Mouse (Mus musculus) retina, postnatal 1 day (tissue): ENCODE measurements around the gene Rbms3.

Experiments
- DNase-seq: peaks from one replicate; pipeline ENCODE4 v3.0.0-alpha.2; 2012

Rbms3 gene

DNA sequence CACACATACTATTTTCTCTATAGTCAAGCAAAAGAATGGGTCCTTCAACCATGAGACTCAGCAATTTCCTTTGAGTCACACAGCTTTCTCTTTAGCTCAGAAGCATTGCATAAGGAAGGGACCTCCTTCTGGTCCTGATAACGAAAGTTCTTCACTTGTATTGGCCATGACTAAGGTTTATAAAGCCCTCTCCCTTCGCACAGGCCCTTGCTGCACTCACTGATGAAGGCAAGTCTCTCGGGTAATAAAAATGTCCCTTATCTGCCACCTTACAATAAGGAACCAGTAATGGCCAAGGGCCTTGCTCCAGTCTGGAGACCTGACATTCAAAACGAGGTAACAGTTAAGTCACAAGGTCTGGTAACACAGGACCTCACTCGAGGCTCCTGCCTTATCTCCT is 905.1 kb downstream of the Rbms3 start:
- no peak for DNase-seq

DNA sequence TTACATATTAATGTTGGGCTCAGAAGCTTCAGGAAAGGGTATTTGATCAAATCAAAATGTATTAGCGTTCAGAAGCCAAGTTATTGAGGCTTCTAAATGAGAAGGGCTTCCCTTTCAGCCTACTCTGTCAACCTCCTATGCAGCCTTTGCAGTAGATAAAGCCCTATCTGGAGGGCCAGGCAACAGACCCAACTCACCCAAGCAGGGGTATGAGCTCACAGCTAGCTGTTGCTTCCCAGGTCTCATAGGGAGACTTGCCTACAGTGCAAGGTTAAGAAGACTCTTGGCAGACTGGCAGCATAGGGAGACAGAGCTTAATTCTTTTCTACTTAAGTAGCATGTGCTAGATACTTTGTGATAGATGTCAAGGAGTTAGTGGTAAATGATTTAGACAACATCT is 926.6 kb downstream of the Rbms3 start:
- DNase-seq: no peak

DNA sequence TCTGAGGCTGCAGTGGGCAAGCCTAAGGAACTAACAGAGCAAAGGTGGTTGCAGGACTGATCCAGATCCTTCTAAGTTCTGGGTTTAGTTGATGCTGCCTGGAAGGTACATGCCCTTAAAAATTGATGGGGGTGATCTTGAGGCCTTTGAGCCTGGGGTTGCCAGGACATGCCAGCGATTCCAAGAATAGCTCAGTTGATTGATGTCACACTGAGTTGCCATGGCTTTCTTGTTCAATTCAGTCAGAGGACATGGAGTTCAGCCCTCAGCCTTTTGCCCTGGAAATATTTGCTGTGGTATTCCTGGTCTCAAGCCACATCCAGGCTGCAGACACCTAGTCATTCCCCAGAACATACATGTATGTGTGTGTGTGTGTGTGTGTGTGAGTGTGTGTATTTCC is 927.1 kb downstream of the Rbms3 start:
- DNase-seq: no peak

DNA sequence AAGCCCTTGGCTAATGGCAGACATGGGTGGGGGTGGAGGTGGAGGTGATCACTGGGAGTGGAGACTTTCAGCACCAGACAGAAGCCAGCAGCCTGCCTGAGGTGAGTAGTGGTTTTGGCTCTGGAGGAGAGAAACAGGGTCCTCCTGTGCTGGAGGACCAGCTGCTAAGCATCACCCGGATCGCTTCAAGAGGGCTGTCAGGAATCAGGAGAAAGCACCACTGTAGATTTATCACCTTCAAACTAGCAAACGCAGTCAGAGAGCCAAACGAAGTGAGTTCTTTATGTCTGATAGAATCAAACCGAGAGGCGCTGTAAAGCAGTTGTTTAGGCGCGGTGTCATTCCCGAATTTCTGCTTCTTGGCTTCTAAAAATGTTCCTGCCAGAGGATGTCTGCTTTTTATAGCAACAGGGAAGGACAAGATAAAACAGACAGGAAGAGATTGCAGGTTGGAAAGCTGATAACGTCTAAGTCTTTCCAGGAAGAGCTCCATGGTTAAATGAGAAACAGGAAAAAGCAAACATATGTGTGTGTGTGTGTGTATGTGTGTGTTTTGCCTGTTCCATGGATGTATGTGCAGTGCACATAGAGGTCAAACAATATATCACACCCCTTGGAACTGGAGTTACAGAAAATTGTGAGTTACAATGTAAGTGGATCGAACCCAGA is 928.1 kb downstream of the Rbms3 start:
- DNase-seq: no peak

DNA sequence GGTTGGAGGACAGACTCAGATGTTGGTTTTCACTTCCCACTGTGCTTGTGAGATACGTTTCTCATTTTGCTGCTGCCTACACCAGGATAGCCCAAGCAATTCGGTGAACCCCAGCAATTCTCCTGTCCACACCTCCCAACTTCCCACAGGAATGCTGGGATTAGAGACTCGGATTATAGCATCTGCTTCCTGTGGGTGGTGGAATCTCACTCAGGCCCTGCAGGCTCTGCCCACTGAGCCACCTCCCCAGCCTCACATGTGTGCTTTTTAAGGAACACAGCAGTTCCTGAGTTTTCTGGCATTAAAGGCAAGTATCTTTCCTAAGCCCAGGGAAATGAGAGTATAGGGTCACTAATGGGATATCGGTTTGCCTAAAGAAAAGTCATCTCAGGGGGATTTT is 941.1 kb downstream of the Rbms3 start:
- no peak for DNase-seq

DNA sequence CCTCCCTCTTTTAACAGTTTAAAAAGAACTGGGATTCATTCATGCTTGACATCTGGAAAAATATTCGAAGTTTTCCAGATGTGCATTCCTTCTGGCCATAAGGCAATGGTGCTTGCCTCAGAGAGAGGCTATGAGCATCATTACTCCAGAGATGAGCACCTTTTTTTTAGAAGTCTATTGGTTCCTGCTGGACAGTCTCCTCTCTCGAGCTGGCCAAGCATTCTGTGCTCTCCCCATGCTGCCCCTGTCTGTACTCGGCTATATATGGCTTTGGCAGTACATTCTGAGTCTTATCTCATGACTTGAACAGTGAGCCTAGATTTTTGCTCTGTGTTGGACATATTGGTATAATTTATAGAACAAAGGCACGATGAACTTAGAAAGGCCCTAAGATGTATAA is 952.6 kb downstream of the Rbms3 start:
- DNase-seq: no peak

DNA sequence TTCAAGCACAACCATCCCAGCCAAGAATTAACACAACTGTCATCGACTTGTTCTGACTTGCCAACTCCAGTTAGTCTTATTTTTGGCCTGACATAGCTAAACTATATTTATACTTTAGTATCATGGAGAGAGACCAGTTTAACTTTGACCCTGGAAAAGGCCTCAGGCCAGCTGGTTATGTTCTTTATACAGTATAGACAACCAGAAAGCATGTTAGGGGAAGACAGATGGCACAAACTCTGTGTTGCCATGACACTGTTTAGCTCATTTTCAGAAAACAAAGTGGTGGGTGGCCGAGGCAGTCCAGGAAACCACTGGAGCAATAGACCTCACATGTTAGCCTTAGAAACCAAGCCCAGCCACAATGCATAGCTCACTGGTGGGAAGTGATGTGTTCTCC is 953.3 kb downstream of the Rbms3 start:
- peak; percentile 14 for DNase-seq

DNA sequence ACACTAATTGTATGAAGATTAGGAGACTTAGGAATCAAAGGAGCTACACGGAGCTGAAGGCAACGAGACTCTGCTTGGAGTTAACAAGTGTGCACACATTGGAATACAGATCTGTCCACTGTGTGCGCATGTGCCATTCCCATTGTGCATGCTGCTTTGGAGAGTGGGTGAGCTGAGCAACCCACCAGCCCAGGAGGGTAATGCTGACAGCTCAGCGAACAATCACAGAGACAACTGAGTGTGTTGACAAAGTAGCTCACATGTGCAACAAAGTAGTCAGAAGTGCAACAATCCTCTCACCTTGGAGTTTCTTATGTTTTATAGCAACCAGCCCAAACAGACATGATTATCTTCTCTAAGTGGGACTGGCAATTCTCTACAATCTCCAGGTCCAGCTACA is 955.5 kb downstream of the Rbms3 start:
- no peak for DNase-seq

DNA sequence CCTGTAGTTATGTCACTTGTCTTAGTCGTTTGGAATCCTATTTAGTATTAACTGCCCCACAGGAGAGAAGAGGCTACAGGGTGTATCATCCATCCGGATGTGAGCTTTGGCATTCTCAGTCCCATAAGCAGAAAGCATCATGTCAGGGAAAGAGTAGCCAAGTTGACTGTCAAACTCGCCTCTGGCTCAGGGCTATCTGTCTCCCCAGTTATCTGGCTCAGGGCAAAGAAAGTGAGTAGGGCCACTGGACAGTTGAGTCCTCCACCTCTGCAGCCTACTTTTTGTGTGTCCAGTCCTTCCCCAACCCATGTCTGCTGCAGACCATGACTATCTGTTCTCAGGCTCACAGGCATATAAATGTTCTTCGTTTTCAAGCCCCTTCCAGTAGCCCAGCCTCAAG is 968.7 kb downstream of the Rbms3 start:
- no peak for DNase-seq

DNA sequence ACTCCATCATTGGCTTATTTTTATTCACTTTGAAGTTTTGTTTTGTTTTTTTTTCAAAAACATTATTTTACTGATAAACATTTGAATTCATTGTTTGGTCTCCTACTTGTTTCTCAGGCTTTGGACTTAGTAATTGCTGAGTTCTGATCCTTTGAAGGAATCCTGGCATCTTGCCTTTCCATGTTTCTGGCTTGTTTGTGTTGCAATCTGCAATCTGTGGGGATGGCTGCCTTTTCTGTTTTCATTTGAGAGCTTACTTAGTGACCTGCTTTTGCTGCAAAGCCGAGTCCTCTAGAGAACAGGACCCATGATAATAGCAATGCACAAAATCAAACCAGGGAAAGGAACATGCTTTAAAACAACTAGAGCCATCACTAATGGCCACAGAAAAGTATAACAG is 969.8 kb downstream of the Rbms3 start:
- no peak for DNase-seq

DNA sequence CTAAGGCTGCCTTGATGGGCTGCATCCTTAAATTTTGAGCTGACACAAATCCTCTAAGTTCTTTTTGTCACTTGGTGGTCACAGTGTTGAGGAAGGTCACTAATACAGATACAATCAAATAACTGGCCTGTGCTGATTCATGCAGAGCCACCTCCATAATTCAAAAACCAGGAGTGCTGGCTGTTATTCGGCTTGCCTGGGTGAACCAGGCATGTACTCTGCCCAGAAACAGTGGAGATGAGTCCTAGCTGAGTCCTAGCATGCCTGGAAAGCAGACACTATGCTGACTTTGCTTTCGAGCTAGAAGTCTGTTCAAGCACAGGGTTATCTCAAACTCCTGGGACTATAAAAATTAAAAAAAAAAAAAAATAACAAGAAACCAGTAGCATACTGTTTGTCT is 972.6 kb downstream of the Rbms3 start:
- no peak for DNase-seq

DNA sequence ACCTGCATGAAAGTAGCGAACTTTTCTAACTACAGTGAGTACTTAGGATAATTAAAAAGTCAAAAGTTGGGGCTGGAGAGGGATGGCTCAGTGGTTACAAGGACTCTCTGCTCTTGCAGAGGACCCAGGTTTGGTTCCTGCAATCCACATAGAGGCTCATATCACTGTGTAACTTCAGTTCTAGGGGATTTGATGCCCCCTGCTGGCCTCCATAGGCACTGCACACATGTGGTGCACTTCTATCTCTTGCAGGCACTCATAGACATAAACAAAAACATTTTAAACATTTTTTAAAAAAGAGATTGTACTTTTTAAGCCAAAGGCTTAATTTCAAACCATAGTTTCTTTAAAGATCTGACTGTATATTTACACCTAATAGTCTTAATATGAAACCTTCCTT is 978.3 kb downstream of the Rbms3 start:
- no peak for DNase-seq

DNA sequence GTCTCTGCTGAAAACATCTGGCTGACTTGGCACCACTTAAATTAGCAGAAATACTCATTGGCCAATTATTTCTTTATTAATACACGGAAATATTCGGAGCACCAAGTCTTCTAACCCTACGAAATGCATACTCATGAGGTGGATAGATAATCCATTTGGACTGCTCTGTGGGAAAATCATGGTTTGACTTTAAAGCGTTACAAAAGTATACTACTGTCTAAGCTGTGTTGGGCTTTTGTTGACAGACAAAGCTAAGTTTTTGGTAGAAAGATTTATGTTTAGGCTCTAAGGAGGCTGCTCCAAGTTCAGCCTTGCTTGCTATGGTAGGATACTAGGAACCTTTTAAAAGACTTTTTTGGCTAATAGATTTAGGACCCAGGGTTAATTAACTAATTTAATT is 979.8 kb downstream of the Rbms3 start:
- no peak for DNase-seq

DNA sequence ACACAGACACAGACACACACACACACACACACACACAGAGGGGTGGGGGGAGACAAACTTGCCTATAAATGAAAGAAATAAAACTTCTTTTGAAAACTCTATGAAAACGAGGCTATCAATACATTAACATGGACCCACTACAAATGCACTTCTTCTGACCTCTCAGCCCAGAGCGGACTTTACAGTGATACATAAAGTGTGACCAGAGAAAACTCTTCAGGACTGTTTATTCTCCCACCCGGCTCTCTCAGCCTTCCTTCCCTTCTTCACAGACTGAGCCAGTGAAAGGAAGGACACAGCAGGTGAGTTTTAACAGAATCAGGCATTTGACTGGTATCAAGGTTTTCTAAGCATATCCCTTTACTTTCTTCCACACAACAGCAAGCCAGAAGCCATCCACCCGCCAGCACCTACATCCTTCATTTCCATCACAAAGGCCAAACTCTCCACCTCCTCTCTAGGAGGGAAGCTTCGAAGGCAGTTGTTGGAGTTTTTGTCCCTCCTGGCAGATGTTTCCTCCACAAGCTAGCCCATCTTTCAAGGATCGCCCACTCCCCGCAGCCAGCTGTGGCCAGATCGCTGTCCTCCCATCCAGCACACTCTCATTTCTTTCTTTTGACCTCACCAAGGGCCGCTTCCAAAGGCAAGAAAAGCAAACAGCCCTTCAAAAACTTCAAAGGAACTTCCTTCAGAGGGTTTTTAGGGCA is 980.5 kb downstream of the Rbms3 start:
- no peak for DNase-seq

DNA sequence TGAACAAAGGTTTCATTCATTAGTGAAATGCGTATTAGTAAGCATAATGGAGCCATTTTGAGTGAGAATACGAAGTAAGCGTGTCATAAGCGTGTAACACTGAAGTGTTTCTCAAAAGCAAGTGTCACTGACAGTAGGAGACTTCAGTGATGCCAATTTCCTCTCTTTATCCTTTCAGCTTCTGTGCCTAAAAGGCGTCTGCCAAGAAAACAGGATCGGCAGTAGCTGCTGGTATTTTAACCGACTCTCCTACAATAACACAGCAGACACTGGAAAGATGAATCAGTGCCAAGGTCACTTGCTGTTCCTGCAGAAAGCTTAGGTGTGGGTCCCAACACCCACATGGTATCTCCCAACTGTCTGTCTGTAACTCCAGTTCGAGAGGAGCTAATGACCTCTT is 985.1 kb downstream of the Rbms3 start:
- no peak for DNase-seq

DNA sequence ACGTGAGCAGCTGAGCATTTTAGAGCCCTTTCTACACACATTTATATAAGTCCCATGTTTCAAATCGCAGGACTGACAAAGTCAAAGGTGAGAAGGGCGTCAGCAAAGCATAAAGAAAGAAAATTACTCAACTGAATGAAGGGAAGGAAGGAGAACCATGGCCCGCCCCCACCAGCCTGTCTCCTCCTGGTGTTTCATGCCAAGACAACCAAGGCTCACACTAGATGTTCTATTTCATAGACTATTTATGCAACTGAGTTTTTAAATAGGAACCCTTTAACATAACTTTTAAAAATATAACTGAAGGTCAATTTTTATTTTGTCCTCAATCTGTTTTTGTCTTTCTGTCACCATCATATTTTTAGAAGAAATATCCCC is 989.4 kb downstream of the Rbms3 start:
- DNase-seq: no peak

DNA sequence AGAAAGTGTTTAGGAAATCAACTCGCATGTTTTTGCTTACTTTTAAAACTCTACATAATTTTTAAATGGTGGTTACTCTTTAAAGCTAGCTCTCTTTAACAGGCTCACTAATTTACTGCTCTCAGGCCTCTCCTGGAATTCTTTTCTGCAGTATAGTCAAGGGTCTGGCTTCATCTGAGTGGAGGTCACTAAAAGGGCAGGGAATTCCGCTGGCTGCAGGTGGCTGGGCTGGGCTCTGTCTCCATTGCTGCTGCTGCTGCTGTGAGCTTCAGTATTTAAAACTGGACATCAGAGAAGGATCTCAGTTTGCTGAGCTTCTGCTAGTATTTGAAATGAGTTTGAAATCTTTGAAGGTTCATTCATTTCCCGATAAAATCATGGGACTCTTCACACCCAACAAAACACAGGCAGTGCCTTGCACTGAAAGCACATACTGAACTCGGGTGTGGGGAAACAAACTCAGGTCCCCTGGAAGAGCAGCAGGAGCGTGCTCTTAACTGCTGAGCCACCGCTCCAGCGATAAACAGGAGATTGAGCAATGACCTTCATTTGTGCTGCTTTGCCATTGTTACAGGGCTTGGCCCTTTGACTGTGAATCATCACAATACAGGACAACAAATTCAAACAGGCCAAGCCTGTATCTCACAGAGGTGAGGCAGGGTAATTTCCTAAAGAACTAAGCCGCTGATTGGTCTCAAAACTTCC is 990.0 kb downstream of the Rbms3 start:
- DNase-seq: peak; percentile 6

DNA sequence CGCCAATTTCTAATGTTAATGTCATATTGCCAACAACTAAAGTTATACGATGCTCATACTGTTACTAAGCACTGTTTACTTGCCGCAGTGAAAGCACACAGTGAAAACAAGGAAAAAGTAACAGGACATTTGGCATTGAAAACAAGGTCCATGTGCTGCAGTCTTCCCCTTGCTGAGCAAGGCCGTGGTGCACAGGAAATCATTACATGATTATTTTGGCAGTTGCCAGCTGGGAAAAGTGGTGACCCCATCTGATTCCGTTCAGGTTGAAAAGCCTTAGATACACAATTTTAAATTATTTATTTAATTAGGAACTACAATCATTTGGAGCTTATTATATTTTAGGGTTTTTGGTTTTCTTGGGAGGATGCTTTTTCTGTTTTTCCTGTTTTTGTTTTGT is 995.9 kb downstream of the Rbms3 start:
- DNase-seq: no peak

DNA sequence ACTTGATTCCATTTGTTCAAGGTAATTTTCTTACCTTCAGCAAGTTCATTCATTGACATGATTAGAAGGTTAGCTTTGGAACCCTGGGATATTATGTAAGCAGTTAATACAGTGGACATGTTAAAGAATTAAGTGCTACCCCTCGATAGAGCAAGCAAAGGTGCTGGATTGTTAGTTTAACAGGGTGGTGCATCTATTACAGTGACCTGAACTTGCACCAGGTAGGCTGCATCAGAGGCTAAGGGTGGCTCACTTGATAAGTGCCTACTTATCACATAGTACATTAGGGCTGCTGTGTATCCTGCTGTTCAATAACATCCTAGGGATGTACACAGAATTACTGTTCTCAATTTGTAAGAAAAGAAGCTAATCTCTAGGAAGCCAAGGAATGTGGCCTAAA is 996.6 kb downstream of the Rbms3 start:
- DNase-seq: no peak

DNA sequence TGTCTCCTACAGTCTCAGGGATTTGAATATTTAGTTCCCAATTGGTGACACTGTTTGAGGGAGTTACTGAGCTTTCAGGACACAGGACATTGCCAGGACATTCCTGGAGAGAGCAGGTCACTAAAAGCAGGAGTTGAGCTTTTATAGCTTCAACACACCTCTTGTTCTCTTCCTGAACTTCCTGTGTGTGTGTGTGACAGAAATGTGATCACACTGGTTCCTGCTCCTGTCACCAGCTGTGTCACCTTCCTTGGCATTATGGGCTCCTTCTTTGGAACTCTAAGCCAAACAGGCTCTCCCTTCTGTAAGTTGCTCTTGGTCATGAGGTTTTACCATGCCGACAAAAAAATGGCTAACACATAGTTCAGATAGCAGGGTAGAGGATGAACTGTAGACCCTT is 997.9 kb downstream of the Rbms3 start:
- DNase-seq: no peak

DNA sequence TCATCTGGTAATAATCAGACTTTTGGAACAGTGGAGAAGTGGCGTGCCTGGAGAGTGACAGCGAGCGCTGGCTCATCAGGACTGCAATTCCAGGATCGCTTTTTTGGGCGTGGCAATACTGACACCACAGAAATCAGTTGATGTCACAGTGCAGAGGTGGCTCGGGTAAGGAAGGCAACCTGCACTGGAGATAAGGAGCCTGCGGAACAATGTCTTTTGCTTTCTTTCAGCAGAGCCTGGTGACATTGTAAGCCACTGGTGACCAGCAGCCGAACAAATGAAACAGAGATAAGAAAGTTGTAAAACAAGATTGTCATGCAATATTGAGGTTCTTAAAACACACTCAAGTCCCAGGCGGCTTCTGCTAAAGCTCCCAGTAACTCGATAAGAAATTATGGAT is 998.9 kb downstream of the Rbms3 start:
- DNase-seq: no peak

DNA sequence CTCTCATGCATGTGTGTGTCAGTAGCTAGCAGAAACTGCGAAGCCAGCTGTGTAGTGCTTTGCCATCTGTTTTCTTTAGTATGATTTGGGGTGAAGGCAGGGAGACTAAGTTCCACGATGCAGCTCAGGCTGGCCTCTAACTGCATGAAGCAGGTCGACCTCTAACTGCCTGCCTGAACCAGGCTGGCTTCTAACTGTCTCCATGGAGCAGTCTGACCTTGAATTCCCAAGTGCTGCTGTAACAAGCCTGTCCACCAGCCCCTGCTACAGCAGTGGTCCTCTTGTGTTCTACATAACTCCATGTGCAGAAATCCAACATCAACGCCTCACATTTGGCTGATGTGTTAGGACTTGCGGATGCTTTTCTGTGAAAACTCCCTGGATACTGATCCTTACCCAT is 1009.3 kb downstream of the Rbms3 start:
- DNase-seq: no peak

DNA sequence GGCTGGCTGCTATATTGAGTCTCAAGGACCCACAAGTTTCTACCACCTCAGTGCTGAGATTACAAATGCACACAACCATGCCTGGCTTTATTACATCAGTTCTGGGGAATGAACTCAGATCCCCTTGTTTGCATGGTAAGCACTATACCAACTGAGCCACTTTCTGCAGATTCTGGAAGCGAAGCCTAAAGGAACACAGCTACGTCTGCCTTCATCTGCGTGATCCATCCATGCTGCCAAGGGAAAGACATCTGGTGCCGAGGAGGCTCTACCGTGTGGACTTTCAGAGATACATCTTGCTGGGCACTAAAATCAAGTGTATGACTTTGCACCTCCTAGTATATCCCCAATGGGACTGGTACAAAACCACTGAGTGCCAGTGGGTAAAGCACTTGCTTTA is 1010.8 kb downstream of the Rbms3 start:
- DNase-seq: no peak

DNA sequence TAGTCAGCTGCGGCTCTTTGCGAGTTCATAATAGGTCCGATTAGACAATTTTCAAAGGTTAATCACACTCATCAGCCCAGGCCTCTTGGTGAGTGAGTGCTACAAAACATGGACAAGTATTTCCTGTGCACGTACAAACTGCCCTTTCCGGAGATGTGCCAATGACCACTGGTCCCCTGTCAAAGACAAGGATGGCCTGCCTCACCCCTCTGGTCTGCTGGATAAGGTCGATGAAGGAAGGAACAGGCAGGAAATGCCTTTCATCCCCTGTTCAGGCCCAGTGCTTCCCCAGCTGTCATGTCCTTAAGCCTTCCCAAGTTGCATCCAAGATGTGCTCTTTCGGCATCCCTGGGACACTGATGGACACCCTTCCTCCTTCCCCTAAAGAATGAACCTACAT is 1016.4 kb downstream of the Rbms3 start:
- no peak for DNase-seq

DNA sequence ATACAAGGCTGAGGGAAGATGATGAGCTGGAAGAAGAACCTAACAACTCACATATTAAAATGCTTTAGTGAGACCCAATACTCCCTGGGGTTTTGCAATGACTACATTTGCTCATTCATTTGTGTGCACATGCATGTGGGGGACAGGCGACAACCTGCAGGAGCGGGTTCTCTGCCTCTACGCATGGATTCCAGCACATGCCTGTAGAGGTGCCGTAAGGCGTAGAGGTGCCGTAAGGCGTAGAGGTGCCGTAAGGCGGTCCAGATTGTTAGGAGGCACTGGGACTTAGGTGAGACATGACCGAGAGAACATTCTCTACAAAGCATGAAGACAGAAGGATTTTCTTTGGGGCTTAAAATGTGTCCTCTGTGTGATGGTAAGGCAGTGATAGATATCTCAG is 1033.7 kb downstream of the Rbms3 start:
- no peak for DNase-seq
